In the genomic region with DNA sequence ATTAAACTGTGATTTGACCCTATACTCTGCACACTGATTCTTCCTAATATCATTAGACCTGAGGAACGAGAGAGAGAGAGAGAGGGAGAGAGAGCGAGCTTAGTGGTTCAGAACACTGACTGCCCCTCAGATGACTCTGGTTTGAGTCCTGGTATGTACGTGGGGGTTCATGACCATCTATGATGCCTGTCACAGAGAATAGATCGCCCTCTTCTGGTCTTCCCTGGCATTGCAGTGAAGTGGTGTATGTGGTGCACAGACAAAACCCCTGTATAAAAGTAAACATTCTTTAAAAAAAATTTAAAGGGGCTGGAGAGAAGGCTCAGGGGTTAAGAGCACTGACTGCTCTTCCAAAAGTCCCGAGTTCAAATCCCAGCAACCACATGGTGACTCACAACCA, we compare ENCODE assay signal across 7 mouse cellular contexts.
DNase-seq lines count a peak whose midpoint lies in the region; ATAC-seq lines count a peak whose summit lies in the region.

No protein-coding gene starts in this region.

- no peak overlapping the region for H3K4me3 ChIP-seq in neural tube, embryonic 15.5 days (replicated peaks)
- H3K4me3 ChIP-seq in liver, embryonic 11.5 days (ENCODE audit: low read depth, low read length): no peak overlapping the region

- no peak overlapping the region for H3K27ac ChIP-seq in neural tube, embryonic 15.5 days (replicated peaks)
- H3K27ac ChIP-seq in liver, embryonic 11.5 days (ENCODE audit: low read depth, low read length): no peak overlapping the region

- DNase-seq in neural tube, embryonic 10.5 days (ENCODE audit: extremely low spot score, low spot score): peak; percentile 70
- peak; percentile 81 for DNase-seq in R1 (ENCODE audit: low read depth, low spot score)
- peak; percentile 56 to 81 for DNase-seq in cerebellum, postnatal 25 days
- DNase-seq in hindlimb bud, embryonic 11.5 days (ENCODE audit: extremely low spot score, low read depth, low spot score): peak; percentile 39
- peak; percentile 55 for DNase-seq in liver, embryonic 11.5 days (ENCODE audit: low spot score)
- DNase-seq in right cerebral cortex, postnatal 14 days: peak; percentile 39

- no peaks in the 10 kb centered on the region for H3K36me3 ChIP-seq in neural tube, embryonic 15.5 days
- no peaks in the 10 kb centered on the region for H3K36me3 ChIP-seq in liver, embryonic 11.5 days (ENCODE audit: control insufficient read depth, insufficient read depth, low read length)

- no peak overlapping the region for H3K4me2 ChIP-seq in neural tube, embryonic 15.5 days
- no peak overlapping the region for H3K4me2 ChIP-seq in liver, embryonic 11.5 days

- H3K27me3 ChIP-seq in neural tube, embryonic 15.5 days (replicated peaks): no peaks in the 10 kb centered on the region
- H3K27me3 ChIP-seq in liver, embryonic 11.5 days (replicated peaks; ENCODE audit: control insufficient read depth, insufficient read depth, low read length): no peaks in the 10 kb centered on the region

- ATAC-seq in neural tube, embryonic 15.5 days (ENCODE audit: low FRiP score): no peak
- no peak for ATAC-seq in liver, embryonic 11.5 days (replicated peaks; ENCODE audit: low FRiP score)

- H3K9ac ChIP-seq in neural tube, embryonic 15.5 days (replicated peaks): no peak overlapping the region
- no peak overlapping the region for H3K9ac ChIP-seq in liver, embryonic 11.5 days (ENCODE audit: low read depth, low read length)

- 40% methylated on average over 5 of the region's 5 CpGs for WGBS in neural tube, embryonic 15.5 days
- 33% methylated on average over 5 of the region's 5 CpGs for WGBS in liver, embryonic 11.5 days

- no peaks in the 10 kb centered on the region for H3K9me3 ChIP-seq in neural tube, embryonic 15.5 days (replicated peaks)
- H3K9me3 ChIP-seq in liver, embryonic 11.5 days (ENCODE audit: control insufficient read depth, low read length): no peaks in the 10 kb centered on the region

- no peaks in the 10 kb centered on the region for H3K4me1 ChIP-seq in neural tube, embryonic 15.5 days
- H3K4me1 ChIP-seq in liver, embryonic 11.5 days (replicated peaks; ENCODE audit: control insufficient read depth, insufficient read depth, low read length): no peaks in the 10 kb centered on the region; the same call in 1 of the 2 replicates
